Mouse (Mus musculus): ENCODE data around the gene Zscan10. TPM values are rescaled to one million over a fixed set of nuclear protein-coding genes. Genes with fewer than 3 reads are reported as not detected.
A peak's percentile ranks its signal among the peaks of the same experiment; 100 is the strongest.

Zscan10 gene
- polyA plus RNA-seq, 1 experiment: 0.09 TPM

- H3K36me3 ChIP-seq (ENCODE audit: control insufficient read depth, insufficient read depth): no peaks in the 10 kb centered on the region
- no peaks in the 10 kb centered on the region for H3K27me3 ChIP-seq (ENCODE audit: control insufficient read depth, insufficient read depth, insufficient read length)
- no peak for TF ChIP-seq MYOG (IDR thresholded peaks at IDR 0.05; ENCODE audit: control insufficient read depth, extremely low read depth, insufficient read length)
- no peak for TF ChIP-seq USF1 (IDR thresholded peaks at IDR 0.05; ENCODE audit: low read depth)
- no peak for TF ChIP-seq MYOD1 (IDR thresholded peaks at IDR 0.05; ENCODE audit: control insufficient read depth, insufficient read length, low read depth)
- no peak for TF ChIP-seq CTCF (IDR thresholded peaks at IDR 0.05; ENCODE audit: control insufficient read depth, insufficient read depth, insufficient read length)
- TF ChIP-seq MAX (IDR thresholded peaks at IDR 0.05): no peak
- TF ChIP-seq FOSL1 (IDR thresholded peaks at IDR 0.05; ENCODE audit: insufficient read depth, low read length, poor library complexity, severe bottlenecking): no peak
- TF ChIP-seq CEBPB (IDR thresholded peaks at IDR 0.05; ENCODE audit: low read depth): no peak
- no peaks in the 10 kb centered on the region for H3K79me3 ChIP-seq (ENCODE audit: low read depth)
- H3ac ChIP-seq (ENCODE audit: control insufficient read depth, insufficient read length, low read depth): no peak overlapping the region
- no peak overlapping the region for H3K4me3 ChIP-seq (ENCODE audit: insufficient read depth, poor library complexity, severe bottlenecking)
- H3K79me2 ChIP-seq (ENCODE audit: control insufficient read depth, insufficient read depth): no peaks in the 10 kb centered on the region
Measured at GRCm38 (mm10) chr17:23575951-23576552, 24.6 kb upstream of the Zscan10 start.

GRCm38 (mm10) chr17:23584786-23585185, 15.9 kb upstream of the Zscan10 start:
- H3ac ChIP-seq (ENCODE audit: control insufficient read depth, insufficient read length, low read depth): no peak overlapping the region
- TF ChIP-seq CEBPB (IDR thresholded peaks at IDR 0.05; ENCODE audit: low read depth): no peak
- no peak for TF ChIP-seq CTCF (IDR thresholded peaks at IDR 0.05; ENCODE audit: control insufficient read depth, insufficient read depth, insufficient read length)
- TF ChIP-seq MYOG (IDR thresholded peaks at IDR 0.05; ENCODE audit: control insufficient read depth, extremely low read depth, insufficient read length): no peak
- no peak for TF ChIP-seq MAX (IDR thresholded peaks at IDR 0.05)
- no peak for TF ChIP-seq MYOD1 (IDR thresholded peaks at IDR 0.05; ENCODE audit: control insufficient read depth, insufficient read length, low read depth)
- no peak for TF ChIP-seq USF1 (IDR thresholded peaks at IDR 0.05; ENCODE audit: low read depth)
- no peak for TF ChIP-seq FOSL1 (IDR thresholded peaks at IDR 0.05; ENCODE audit: insufficient read depth, low read length, poor library complexity, severe bottlenecking)
- no peaks in the 10 kb centered on the region for H3K79me3 ChIP-seq (ENCODE audit: low read depth)
- no peak overlapping the region for H3K4me3 ChIP-seq (ENCODE audit: insufficient read depth, poor library complexity, severe bottlenecking)
- H3K36me3 ChIP-seq (ENCODE audit: control insufficient read depth, insufficient read depth): no peaks in the 10 kb centered on the region
- H3K79me2 ChIP-seq (ENCODE audit: control insufficient read depth, insufficient read depth): no peaks in the 10 kb centered on the region
- no peaks in the 10 kb centered on the region for H3K27me3 ChIP-seq (ENCODE audit: control insufficient read depth, insufficient read depth, insufficient read length)

DNA sequence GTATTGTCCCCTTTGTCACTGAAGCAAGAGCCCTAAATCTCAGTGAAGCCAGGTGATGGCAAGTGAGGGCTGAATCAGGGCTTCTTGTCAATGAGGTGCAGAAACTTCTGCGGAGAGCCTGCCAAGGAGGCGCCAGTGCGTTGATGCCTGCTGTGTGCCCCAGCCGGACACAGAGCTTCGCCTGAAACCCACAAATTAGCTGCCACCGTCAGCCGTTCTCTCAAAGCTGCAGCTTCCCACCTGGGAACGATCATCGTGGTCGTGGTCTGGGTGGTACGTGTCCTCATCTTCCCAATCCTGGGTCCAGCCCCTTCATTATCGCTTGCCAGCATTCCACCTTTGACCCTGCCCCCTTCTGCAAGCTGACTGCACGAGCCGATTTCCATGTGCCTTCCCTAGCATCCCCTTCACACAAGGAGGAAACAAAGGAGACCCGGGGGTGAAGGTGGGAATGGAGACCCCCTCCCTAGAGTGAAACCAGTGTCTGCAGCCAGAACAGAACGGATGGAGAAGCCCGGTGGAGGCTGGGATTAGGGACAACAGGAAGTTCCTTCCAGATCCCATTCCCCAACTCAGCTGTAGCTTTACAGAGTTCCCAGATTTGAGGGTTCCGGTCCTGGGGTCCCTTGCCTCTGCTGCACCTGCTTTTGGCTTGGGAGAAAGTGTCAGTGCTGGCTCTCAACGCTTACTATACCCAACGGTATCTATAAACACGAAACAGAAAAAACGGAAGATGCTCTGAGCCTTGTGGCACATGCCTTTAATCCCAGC, 14.8 kb upstream of the Zscan10 start:
- Histone ChIP-seq H3K36me3 (ENCODE audit: control insufficient read depth, insufficient read depth) (no peaks in the 10 kb centered on the region), H3K79me2 (ENCODE audit: control insufficient read depth, insufficient read depth) (no peaks in the 10 kb centered on the region), H3K4me3 (ENCODE audit: insufficient read depth, poor library complexity, severe bottlenecking) (peak overlapping the region; percentile 33), H3K27me3 (ENCODE audit: control insufficient read depth, insufficient read depth, insufficient read length) (no peaks in the 10 kb centered on the region), H3ac (ENCODE audit: control insufficient read depth, insufficient read length, low read depth) (peak overlapping the region; percentile 48), H3K79me3 (ENCODE audit: low read depth) (no peaks in the 10 kb centered on the region)
- TF ChIP-seq MAX (IDR thresholded peaks at IDR 0.05): no peak
- no peak for TF ChIP-seq MYOD1 (IDR thresholded peaks at IDR 0.05; ENCODE audit: control insufficient read depth, insufficient read length, low read depth)
- TF ChIP-seq FOSL1 (IDR thresholded peaks at IDR 0.05; ENCODE audit: insufficient read depth, low read length, poor library complexity, severe bottlenecking): no peak
- TF ChIP-seq MYOG (IDR thresholded peaks at IDR 0.05; ENCODE audit: control insufficient read depth, extremely low read depth, insufficient read length): no peak
- TF ChIP-seq CTCF (IDR thresholded peaks at IDR 0.05; ENCODE audit: control insufficient read depth, insufficient read depth, insufficient read length): no peak
- TF ChIP-seq CEBPB (IDR thresholded peaks at IDR 0.05; ENCODE audit: low read depth): no peak
- TF ChIP-seq USF1 (IDR thresholded peaks at IDR 0.05; ENCODE audit: low read depth): no peak

DNA sequence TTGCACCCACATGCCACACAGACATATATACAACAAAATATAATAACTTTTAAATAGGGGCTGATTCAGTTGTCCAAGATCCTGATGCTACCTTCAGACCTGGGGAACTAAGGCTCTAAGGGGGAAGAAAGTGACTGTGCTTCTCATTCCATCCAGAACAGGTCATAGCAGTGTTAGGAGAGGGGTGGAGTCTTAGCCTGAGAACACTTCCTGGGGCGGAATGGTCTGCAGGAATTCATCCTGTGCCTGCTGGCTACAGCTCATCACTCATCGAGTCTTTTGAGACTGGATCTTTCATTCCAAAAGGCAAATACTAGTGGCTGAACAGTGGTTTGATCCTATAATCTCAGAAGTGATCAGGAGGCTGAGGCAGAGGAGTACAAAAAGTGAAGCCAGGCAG, 13.4 kb upstream of the Zscan10 start:
- no peaks in the 10 kb centered on the region for H3K27me3 ChIP-seq (ENCODE audit: control insufficient read depth, insufficient read depth, insufficient read length)
- no peaks in the 10 kb centered on the region for H3K36me3 ChIP-seq (ENCODE audit: control insufficient read depth, insufficient read depth)
- H3ac ChIP-seq (ENCODE audit: control insufficient read depth, insufficient read length, low read depth): no peak overlapping the region
- no peaks in the 10 kb centered on the region for H3K79me3 ChIP-seq (ENCODE audit: low read depth)
- H3K4me3 ChIP-seq (ENCODE audit: insufficient read depth, poor library complexity, severe bottlenecking): no peak overlapping the region
- no peak for TF ChIP-seq CEBPB (IDR thresholded peaks at IDR 0.05; ENCODE audit: low read depth)
- no peak for TF ChIP-seq CTCF (IDR thresholded peaks at IDR 0.05; ENCODE audit: control insufficient read depth, insufficient read depth, insufficient read length)
- no peak for TF ChIP-seq FOSL1 (IDR thresholded peaks at IDR 0.05; ENCODE audit: insufficient read depth, low read length, poor library complexity, severe bottlenecking)
- no peak for TF ChIP-seq MYOD1 (IDR thresholded peaks at IDR 0.05; ENCODE audit: control insufficient read depth, insufficient read length, low read depth)
- TF ChIP-seq USF1 (IDR thresholded peaks at IDR 0.05; ENCODE audit: low read depth): no peak
- no peak for TF ChIP-seq MAX (IDR thresholded peaks at IDR 0.05)
- no peak for TF ChIP-seq MYOG (IDR thresholded peaks at IDR 0.05; ENCODE audit: control insufficient read depth, extremely low read depth, insufficient read length)
- H3K79me2 ChIP-seq (ENCODE audit: control insufficient read depth, insufficient read depth): no peaks in the 10 kb centered on the region

DNA sequence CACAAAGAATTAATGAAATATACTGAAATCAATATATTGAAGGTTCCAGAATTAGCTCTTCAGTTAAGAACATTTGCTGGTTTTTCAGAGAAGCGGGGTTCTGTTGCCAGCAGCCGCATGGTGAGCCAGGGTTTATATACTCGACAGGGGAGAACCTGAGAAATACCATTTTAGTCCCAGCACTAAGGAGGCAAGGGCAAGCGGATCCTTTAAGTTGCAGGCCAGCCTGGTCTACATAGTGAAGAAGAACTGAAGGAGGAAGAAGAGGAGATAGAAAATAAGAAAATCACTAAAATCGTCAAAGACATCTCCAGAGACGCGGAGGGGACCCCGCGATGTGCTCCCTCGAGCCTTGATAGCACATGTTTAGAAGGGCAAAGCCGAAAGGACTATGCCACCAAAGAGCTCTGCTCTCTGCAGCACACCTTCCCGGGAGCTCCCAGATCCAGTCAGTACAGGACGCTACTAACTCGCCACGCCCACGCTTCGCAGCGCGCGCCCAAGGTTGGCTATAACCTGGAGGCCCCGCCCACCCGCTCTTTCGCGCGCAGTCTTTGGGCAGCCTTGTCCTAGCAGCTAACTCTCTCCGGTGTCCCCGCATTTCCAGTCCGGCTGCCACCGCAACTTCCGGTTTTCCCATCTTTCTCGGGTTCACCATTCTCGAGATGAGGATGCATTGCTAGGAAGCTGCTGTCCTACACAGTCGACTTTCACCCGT, 8.3 kb upstream of the Zscan10 start:
- Histone ChIP-seq H3ac (ENCODE audit: control insufficient read depth, insufficient read length, low read depth) (no peak overlapping the region), H3K27me3 (ENCODE audit: control insufficient read depth, insufficient read depth, insufficient read length) (no peaks in the 10 kb centered on the region), H3K36me3 (ENCODE audit: control insufficient read depth, insufficient read depth) (no peaks in the 10 kb centered on the region), H3K4me3 (ENCODE audit: insufficient read depth, poor library complexity, severe bottlenecking) (peak overlapping the region; percentile 16), H3K79me2 (ENCODE audit: control insufficient read depth, insufficient read depth) (no peaks in the 10 kb centered on the region), H3K79me3 (ENCODE audit: low read depth) (no peaks in the 10 kb centered on the region)
- TF ChIP-seq MAX (IDR thresholded peaks at IDR 0.05) (peak; percentile 49), CTCF (IDR thresholded peaks at IDR 0.05; ENCODE audit: control insufficient read depth, insufficient read depth, insufficient read length) (no peak)

Measured in C2C12 (cell line).